Mouse (Mus musculus) lung, embryonic 16.5 days (tissue): Measurements from ENCODE around the gene Klhl11. TPM values are rescaled to one million over a fixed set of nuclear protein-coding genes. Genes with fewer than 3 reads are reported as not detected.

Experiments used
- microRNA-seq: library from miRNA; unstranded; fragments of <30 nt; microRNA quantifications from one replicate; pipeline ENCODE4, GENCODE M21; 2016
- polyA plus RNA-seq: library from polyadenylated mRNA; unstranded; fragments of >200 nt; fragmentation: Nextera tagmentation; extraction: Ambion mirVana; gene quantifications from 2 replicates; pipeline ENCODE4 v1.2.1, GENCODE M21; 2015

Klhl11 gene
- polyA plus RNA-seq, 1 experiment from 2014 or later: 8.4 TPM

Small RNA genes within 50 kb of the gene (microRNA-seq; reads per million reads assigned to microRNA genes)
- not detected for gene Gm27374
- 0.79 reads per million for gene Mir7116

Other genes starting within 250 kb of the Klhl11 start
- gene Krt16, start 223.8 kb downstream of the Klhl11 start, polyA plus RNA-seq: not detected in 2 replicates
- 8.4 and 15.5 TPM in 2 replicates for gene Krt17, start 211.7 kb downstream of the Klhl11 start, polyA plus RNA-seq
- not detected in 2 replicates for gene Krt42, start 202.9 kb downstream of the Klhl11 start, polyA plus RNA-seq
- gene Eif1, start 152.9 kb downstream of the Klhl11 start, polyA plus RNA-seq: 1,740 and 1,854 TPM in 2 replicates
- not detected in 2 replicates for gene Gast, start 138.3 kb downstream of the Klhl11 start, polyA plus RNA-seq
- gene Hap1, start 116.6 kb downstream of the Klhl11 start, polyA plus RNA-seq: 19.2 and 19.7 TPM in 2 replicates
- gene Jup, start 75.0 kb downstream of the Klhl11 start, polyA plus RNA-seq: 165 and 167 TPM in 2 replicates
- 68.3 and 68.8 TPM in 2 replicates for gene P3h4, start 57.9 kb downstream of the Klhl11 start, polyA plus RNA-seq
- gene Fkbp10, start 57.0 kb downstream of the Klhl11 start, polyA plus RNA-seq: 148 and 152 TPM in 2 replicates
- 126 and 129 TPM in 2 replicates for gene Nt5c3b, start 30.9 kb downstream of the Klhl11 start, polyA plus RNA-seq
- gene Klhl10, start 30.8 kb downstream of the Klhl11 start, polyA plus RNA-seq: 0.60 and 0.73 TPM in 2 replicates
- gene Acly, start 55.3 kb upstream of the Klhl11 start, polyA plus RNA-seq: 150 and 155 TPM in 2 replicates
- gene Ttc25, start 72.9 kb upstream of the Klhl11 start, polyA plus RNA-seq: 4.0 and 4.5 TPM in 2 replicates
- 35.2 and 35.5 TPM in 2 replicates for gene Cnp, start 102.2 kb upstream of the Klhl11 start, polyA plus RNA-seq
- 58.3 and 58.6 TPM in 2 replicates for gene Nkiras2, start 146.5 kb upstream of the Klhl11 start, polyA plus RNA-seq
- 212 and 230 TPM in 2 replicates for gene Dnajc7, start 147.4 kb upstream of the Klhl11 start, polyA plus RNA-seq
- gene Zfp385c, start 219.7 kb upstream of the Klhl11 start, polyA plus RNA-seq: 0.26 TPM in 1 of 2 replicates, not detected in the other
- gene Dhx58, start 231.5 kb upstream of the Klhl11 start, polyA plus RNA-seq: 2.9 and 3.5 TPM in 2 replicates
- 39.4 and 44.1 TPM in 2 replicates for gene Kat2a, start 239.7 kb upstream of the Klhl11 start, polyA plus RNA-seq
- gene Hspb9, start 241.1 kb upstream of the Klhl11 start, polyA plus RNA-seq: not detected in 2 replicates